Mouse (Mus musculus): Measurements from ENCODE around the gene Tmem132c. TPM values are rescaled to one million over a fixed set of nuclear protein-coding genes. Genes with fewer than 3 reads are reported as not detected.

The Tmem132c gene
- polyA plus RNA-seq, 1 experiment from 2014 or later, result 4.8 TPM

DNA sequence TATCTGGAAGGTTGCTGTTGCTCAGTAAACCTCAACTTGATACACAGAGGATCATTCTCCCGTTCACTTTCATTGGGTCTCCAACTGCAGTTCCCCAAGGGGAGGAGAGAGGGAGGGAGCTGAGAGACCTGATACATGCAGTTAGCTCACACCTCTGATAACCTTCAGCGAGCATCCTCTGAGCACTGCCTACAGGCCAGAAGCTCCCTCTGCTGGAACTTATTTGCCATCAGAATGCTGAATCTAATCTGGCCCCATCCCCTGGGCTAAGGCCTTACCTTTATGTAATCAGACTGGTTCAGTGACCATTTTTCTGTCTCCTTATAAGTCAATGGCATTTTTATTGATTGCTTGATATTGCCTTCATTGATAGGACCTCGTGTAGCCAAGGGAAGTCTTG, 29.5 kb downstream of the Tmem132c start:
- no peak overlapping the region for H3K4me2 ChIP-seq (ENCODE audit: low read length)
- no peak overlapping the region for H3K27ac ChIP-seq (ENCODE audit: low read length)
- H3K9me3 ChIP-seq (ENCODE audit: control insufficient read depth, low read length), result no peaks in the 10 kb centered on the region
- no peaks in the 10 kb centered on the region for H3K4me1 ChIP-seq (replicated peaks; ENCODE audit: control insufficient read depth, insufficient read depth, low read length)
- 71% methylated on average over 3 of the region's 3 CpGs for WGBS
- no peaks in the 10 kb centered on the region for H3K36me3 ChIP-seq (ENCODE audit: control insufficient read depth, insufficient read depth)
- H3K9ac ChIP-seq (replicated peaks; ENCODE audit: low read depth, low read length), result no peak overlapping the region
- no peaks in the 10 kb centered on the region for H3K27me3 ChIP-seq (replicated peaks; ENCODE audit: control insufficient read depth, insufficient read depth, low read length)
- no peak overlapping the region for H3K4me3 ChIP-seq (replicated peaks; ENCODE audit: low read length)
- no peak for ATAC-seq

DNA sequence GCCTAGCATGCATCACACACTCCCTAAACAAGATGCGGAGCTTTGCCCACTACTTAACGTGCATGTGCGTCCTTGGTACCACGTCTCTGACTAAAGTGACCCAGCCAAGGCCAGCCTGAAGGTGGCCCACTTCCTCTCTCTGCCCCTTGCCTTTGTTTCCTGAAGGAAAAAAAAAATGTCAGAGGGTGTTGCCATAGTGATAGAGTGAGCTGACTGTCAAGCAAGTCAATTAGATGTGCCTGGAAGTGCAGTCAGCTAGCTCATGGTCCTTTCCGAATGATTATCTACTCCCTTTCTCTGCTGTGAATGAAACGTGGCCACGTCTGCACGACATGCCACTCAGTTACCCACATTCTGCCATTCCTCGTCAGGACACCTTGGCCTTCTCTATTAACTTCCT, 37.9 kb downstream of the Tmem132c start:
- Histone ChIP-seq H3K4me1 (replicated peaks; ENCODE audit: control insufficient read depth, insufficient read depth, low read length) (no peaks in the 10 kb centered on the region), H3K36me3 (ENCODE audit: control insufficient read depth, insufficient read depth) (no peaks in the 10 kb centered on the region), H3K4me3 (replicated peaks; ENCODE audit: low read length) (no peak overlapping the region), H3K9ac (replicated peaks; ENCODE audit: low read depth, low read length) (no peak overlapping the region), H3K27ac (ENCODE audit: low read length) (no peak overlapping the region), H3K9me3 (ENCODE audit: control insufficient read depth, low read length) (no peaks in the 10 kb centered on the region), H3K4me2 (ENCODE audit: low read length) (no peak overlapping the region), H3K27me3 (replicated peaks; ENCODE audit: control insufficient read depth, insufficient read depth, low read length) (no peaks in the 10 kb centered on the region)
- 57% methylated on average over 9 of the region's 9 CpGs for WGBS
- ATAC-seq, result no peak

DNA sequence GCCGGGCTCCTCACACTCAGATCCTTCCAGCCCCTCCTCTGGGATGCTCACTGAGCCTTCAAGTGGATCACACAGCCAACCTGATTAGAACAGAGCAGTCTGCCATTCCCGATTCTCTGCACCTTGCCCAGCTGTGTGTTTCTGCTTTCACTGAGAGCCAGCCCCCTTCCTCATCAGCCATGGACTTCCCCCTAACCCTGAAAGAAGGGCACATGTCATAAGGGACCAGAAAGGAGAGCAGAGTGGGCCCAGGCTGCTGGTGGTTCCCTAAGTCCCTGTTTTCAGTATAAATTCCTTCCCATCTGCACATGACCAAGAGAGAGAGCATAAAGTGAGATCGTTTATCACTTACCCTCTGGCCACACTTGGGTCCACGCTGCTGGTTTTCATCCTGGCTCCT, 39.6 kb downstream of the Tmem132c start:
- ATAC-seq, result no peak
- no peaks in the 10 kb centered on the region for H3K9me3 ChIP-seq (ENCODE audit: control insufficient read depth, low read length)
- no peak overlapping the region for H3K9ac ChIP-seq (replicated peaks; ENCODE audit: low read depth, low read length)
- no peaks in the 10 kb centered on the region for H3K36me3 ChIP-seq (ENCODE audit: control insufficient read depth, insufficient read depth)
- no peak overlapping the region for H3K4me3 ChIP-seq (replicated peaks; ENCODE audit: low read length)
- 83% methylated on average over 4 of the region's 4 CpGs for WGBS
- H3K4me2 ChIP-seq (ENCODE audit: low read length), result no peak overlapping the region
- H3K4me1 ChIP-seq (replicated peaks; ENCODE audit: control insufficient read depth, insufficient read depth, low read length), result no peaks in the 10 kb centered on the region
- no peaks in the 10 kb centered on the region for H3K27me3 ChIP-seq (replicated peaks; ENCODE audit: control insufficient read depth, insufficient read depth, low read length)
- no peak overlapping the region for H3K27ac ChIP-seq (ENCODE audit: low read length)

DNA sequence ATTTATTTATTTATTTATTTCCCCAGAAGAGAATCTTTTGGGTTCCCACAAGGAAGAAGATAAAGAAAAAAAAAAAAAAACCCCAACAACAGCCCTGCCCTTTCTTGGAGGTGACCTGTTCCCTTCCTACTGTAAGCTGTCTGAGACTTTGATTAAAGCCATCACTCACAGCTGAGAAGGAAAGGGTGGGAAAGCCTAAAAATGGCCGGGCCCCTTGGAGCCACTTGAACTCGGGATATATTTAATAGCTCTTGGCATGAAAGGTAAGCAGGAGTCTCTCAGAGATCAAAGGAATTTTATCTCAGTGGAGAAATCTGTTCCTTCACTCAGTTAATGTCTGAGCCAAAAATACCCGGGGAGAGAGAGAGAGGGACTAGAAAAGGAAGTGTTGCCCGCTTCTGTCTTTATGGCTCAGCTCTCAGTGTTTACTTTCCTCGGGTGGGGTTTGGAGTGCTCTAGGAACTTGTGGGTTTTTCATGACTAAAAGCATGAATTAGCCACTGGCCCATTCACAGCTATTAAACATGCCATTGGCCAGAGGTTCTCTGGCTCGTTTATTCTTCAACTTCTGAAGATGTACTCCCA, 41.0 kb downstream of the Tmem132c start:
- Histone ChIP-seq H3K27me3 (replicated peaks; ENCODE audit: control insufficient read depth, insufficient read depth, low read length) (no peaks in the 10 kb centered on the region), H3K27ac (ENCODE audit: low read length) (no peak overlapping the region), H3K9ac (replicated peaks; ENCODE audit: low read depth, low read length) (no peak overlapping the region), H3K4me3 (replicated peaks; ENCODE audit: low read length) (no peak overlapping the region), H3K36me3 (ENCODE audit: control insufficient read depth, insufficient read depth) (no peaks in the 10 kb centered on the region), H3K4me2 (ENCODE audit: low read length) (no peak overlapping the region), H3K9me3 (ENCODE audit: control insufficient read depth, low read length) (no peaks in the 10 kb centered on the region), H3K4me1 (replicated peaks; ENCODE audit: control insufficient read depth, insufficient read depth, low read length) (peaks cover 3% of the 10 kb centered on the region; the same call in 1 of the 2 replicates)
- WGBS, result 64% methylated on average over 6 of the region's 6 CpGs
- no peak for ATAC-seq

DNA sequence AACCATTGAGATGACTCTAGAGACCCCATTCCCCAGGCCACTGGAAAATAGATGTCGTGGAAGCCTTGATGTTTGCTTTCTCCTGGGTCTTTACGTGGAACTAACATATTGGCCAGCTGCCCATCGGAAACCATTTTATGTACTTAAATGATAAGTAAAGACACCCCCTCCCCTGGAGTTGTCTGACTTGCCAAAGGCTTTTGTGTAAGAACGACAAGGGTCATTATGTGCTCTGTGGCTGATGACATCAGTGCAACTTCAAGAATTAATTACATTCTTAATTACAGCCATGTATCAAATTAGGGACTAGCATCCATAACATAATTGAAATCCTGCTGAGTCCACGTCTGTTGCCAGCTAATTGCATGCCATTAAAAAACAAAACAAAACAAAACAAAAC, 45.3 kb downstream of the Tmem132c start:
- H3K27me3 ChIP-seq (replicated peaks; ENCODE audit: control insufficient read depth, insufficient read depth, low read length), result no peaks in the 10 kb centered on the region
- H3K4me1 ChIP-seq (replicated peaks; ENCODE audit: control insufficient read depth, insufficient read depth, low read length), result peaks cover 3% of the 10 kb centered on the region; the same call in 1 of the 2 replicates
- H3K4me3 ChIP-seq (replicated peaks; ENCODE audit: low read length), result no peak overlapping the region
- H3K9ac ChIP-seq (replicated peaks; ENCODE audit: low read depth, low read length), result no peak overlapping the region
- H3K27ac ChIP-seq (ENCODE audit: low read length), result no peak overlapping the region
- WGBS, result 12% methylated on average over 5 of the region's 5 CpGs
- H3K4me2 ChIP-seq (ENCODE audit: low read length), result no peak overlapping the region
- no peaks in the 10 kb centered on the region for H3K36me3 ChIP-seq (ENCODE audit: control insufficient read depth, insufficient read depth)
- ATAC-seq, result no peak
- H3K9me3 ChIP-seq (ENCODE audit: control insufficient read depth, low read length), result peaks cover 3% of the 10 kb centered on the region; the same call in 1 of the 2 replicates

DNA sequence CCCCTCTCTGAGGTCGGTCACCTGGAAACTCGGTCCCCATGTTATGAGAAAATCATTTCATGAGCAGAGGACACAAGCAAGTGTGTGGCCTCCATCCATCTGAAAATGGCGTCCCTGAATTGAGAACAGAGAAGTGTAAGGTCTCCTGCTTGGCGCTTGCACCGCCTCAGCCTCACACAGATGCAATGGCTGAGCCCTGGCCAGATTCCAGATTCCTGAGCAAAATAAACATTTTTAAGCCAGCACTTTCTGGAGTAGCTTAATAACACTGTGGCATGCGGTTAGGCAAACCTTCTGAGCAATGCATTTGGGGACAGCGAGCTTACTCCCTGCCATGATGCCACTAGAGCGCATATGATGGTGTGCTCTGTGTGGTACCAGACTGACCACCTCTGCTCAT, 48.1 kb downstream of the Tmem132c start:
- WGBS, result 96% methylated on average over 8 of the region's 8 CpGs
- H3K27ac ChIP-seq (ENCODE audit: low read length), result no peak overlapping the region
- H3K9ac ChIP-seq (replicated peaks; ENCODE audit: low read depth, low read length), result no peak overlapping the region
- ATAC-seq, result no peak
- peaks cover 3% of the 10 kb centered on the region; the same call in 1 of the 2 replicates for H3K4me1 ChIP-seq (replicated peaks; ENCODE audit: control insufficient read depth, insufficient read depth, low read length)
- H3K4me2 ChIP-seq (ENCODE audit: low read length), result no peak overlapping the region
- H3K9me3 ChIP-seq (ENCODE audit: control insufficient read depth, low read length), result peaks cover 3% of the 10 kb centered on the region; the same call in 1 of the 2 replicates
- no peaks in the 10 kb centered on the region for H3K27me3 ChIP-seq (replicated peaks; ENCODE audit: control insufficient read depth, insufficient read depth, low read length)
- no peak overlapping the region for H3K4me3 ChIP-seq (replicated peaks; ENCODE audit: low read length)
- H3K36me3 ChIP-seq (ENCODE audit: control insufficient read depth, insufficient read depth), result no peaks in the 10 kb centered on the region

DNA sequence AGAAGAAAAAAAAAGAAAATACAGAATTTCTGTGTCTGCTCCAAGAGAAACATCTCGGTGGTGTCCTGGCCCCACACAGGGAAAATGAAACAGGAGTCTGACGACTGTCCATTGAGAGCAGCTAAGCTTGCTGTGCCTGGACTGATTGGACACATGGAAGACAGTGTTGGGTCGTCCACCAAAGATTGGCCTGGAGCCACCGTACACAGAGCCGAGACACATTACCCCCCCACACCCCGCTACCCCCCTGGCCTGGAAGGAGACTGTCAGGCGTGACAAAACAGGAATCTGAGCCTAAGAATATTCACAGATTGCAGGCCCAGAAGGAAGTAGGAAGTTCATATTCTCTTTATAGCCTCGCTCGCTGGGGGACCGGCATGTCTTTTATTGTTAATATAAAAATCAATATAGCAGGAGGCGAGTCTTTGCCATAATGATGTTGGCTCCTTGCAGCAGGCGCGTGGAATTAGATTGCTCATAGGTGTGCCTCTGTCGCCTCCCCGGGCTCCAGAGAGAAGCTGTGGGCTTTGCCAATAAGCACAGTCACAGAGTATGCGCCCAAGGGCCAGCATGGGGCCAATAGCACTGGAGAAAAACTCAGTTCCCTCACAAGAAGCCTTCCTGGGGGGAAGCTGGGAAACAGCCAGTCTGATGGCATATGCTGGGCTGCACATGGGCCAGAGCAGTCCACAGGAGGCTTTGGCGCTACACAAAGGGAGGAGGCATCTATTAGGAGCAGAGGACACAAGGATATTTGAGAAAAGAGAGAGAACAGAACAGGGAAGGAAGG, 49.0 kb downstream of the Tmem132c start:
- Histone ChIP-seq H3K4me2 (ENCODE audit: low read length) (no peak overlapping the region), H3K27me3 (replicated peaks; ENCODE audit: control insufficient read depth, insufficient read depth, low read length) (no peaks in the 10 kb centered on the region), H3K36me3 (ENCODE audit: control insufficient read depth, insufficient read depth) (no peaks in the 10 kb centered on the region), H3K9me3 (ENCODE audit: control insufficient read depth, low read length) (peaks cover 3% of the 10 kb centered on the region; the same call in 1 of the 2 replicates), H3K9ac (replicated peaks; ENCODE audit: low read depth, low read length) (no peak overlapping the region), H3K4me3 (replicated peaks; ENCODE audit: low read length) (no peak overlapping the region), H3K27ac (ENCODE audit: low read length) (no peak overlapping the region), H3K4me1 (replicated peaks; ENCODE audit: control insufficient read depth, insufficient read depth, low read length) (peaks cover 3% of the 10 kb centered on the region; the same call in 1 of the 2 replicates)
- WGBS, result 57% methylated on average over 17 of the region's 17 CpGs
- ATAC-seq, result no peak

DNA sequence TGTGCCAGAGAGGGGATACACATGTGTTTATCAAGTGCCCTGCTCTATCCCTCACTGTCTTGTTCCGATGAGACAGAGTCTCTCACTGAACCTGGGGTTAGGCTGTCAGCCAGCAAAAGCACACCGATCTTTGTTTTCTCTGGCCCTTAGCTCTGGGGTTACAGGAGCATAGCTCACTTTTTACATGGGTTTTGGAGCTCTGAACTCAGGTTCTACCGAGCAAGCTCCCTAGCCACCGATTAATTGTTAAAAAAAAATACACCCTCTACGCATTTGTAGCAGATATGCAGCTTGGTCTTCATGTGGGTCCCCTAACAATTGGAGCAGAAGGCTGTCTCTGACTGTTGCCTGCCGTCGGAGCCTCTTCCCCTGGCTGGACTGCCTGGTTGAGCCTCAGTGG, 50.0 kb downstream of the Tmem132c start:
- no peak overlapping the region for H3K9ac ChIP-seq (replicated peaks; ENCODE audit: low read depth, low read length)
- peaks cover 3% of the 10 kb centered on the region; the same call in 1 of the 2 replicates for H3K9me3 ChIP-seq (ENCODE audit: control insufficient read depth, low read length)
- no peaks in the 10 kb centered on the region for H3K27me3 ChIP-seq (replicated peaks; ENCODE audit: control insufficient read depth, insufficient read depth, low read length)
- H3K4me1 ChIP-seq (replicated peaks; ENCODE audit: control insufficient read depth, insufficient read depth, low read length), result peaks cover 3% of the 10 kb centered on the region; the same call in 1 of the 2 replicates
- no peak overlapping the region for H3K4me3 ChIP-seq (replicated peaks; ENCODE audit: low read length)
- H3K27ac ChIP-seq (ENCODE audit: low read length), result no peak overlapping the region
- no peaks in the 10 kb centered on the region for H3K36me3 ChIP-seq (ENCODE audit: control insufficient read depth, insufficient read depth)
- no peak for ATAC-seq
- WGBS, result 82% methylated on average over 7 of the region's 7 CpGs
- no peak overlapping the region for H3K4me2 ChIP-seq (ENCODE audit: low read length)

DNA sequence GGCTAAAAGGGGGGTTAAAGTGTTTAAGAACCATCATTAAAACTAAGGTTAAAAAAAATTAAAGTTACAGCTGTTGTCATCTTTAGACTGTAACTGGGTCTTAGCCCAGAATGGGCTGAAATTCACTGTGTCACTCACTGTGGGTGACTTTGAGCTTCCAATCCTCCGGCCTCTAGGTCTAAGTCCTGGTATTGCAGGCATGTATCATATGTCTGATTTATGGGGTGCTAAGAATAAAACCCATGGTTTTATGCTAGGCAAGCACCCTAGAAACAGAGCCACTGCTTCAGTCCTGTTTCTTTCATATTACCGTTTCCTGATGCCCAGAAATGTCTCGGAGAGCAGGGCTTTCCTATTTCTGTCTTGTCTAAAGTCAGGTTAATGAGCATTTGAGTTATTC, 52.1 kb downstream of the Tmem132c start:
- no peaks in the 10 kb centered on the region for H3K27me3 ChIP-seq (replicated peaks; ENCODE audit: control insufficient read depth, insufficient read depth, low read length)
- H3K36me3 ChIP-seq (ENCODE audit: control insufficient read depth, insufficient read depth), result no peaks in the 10 kb centered on the region
- no peak overlapping the region for H3K4me2 ChIP-seq (ENCODE audit: low read length)
- H3K4me3 ChIP-seq (replicated peaks; ENCODE audit: low read length), result no peak overlapping the region
- ATAC-seq, result no peak
- peaks cover 3% of the 10 kb centered on the region; the same call in 1 of the 2 replicates for H3K9me3 ChIP-seq (ENCODE audit: control insufficient read depth, low read length)
- no peak overlapping the region for H3K9ac ChIP-seq (replicated peaks; ENCODE audit: low read depth, low read length)
- H3K27ac ChIP-seq (ENCODE audit: low read length), result no peak overlapping the region
- 83% methylated on average over 3 of the region's 3 CpGs for WGBS
- H3K4me1 ChIP-seq (replicated peaks; ENCODE audit: control insufficient read depth, insufficient read depth, low read length), result no peaks in the 10 kb centered on the region
